Mouse (Mus musculus) limb, embryonic 15.5 days (tissue): ENCODE results near the gene Col25a1. TPM values are rescaled to one million over a fixed set of nuclear protein-coding genes. Genes with fewer than 3 reads are reported as not detected.
A peak's percentile ranks its signal among the peaks of the same experiment; 100 is the strongest.

Experiments
- ATAC-seq: fragments of 200-750 bp; cut with Nextera tagmentation; 2 replicates; pipeline ENCODE4 v1.8.0; 2017; ENCODE audit warnings: low read depth, moderate TSS enrichment; ENCODE audit not compliant: insufficient number of reproducible peaks, low FRiP score, low TSS enrichment
- H3K27ac ChIP-seq: fragments of 300-500 bp; sonication (generic); 2 replicates; pipeline ENCODE4 v1.5.1; 2015; ENCODE audit warnings: moderate library complexity, mild to moderate bottlenecking, inconsistent platforms
- H3K27me3 ChIP-seq: fragments of 300-500 bp; sonication (generic); 2 replicates; pipeline ENCODE4 v1.6.1; 2015; ENCODE audit warnings: inconsistent platforms
- H3K36me3 ChIP-seq: fragments of 300-500 bp; sonication (generic); 2 replicates; pipeline ENCODE4 v1.6.1; 2015; ENCODE audit warnings: inconsistent platforms
- H3K4me1 ChIP-seq: fragments of 300-500 bp; sonication (generic); 2 replicates; pipeline ENCODE4 v1.6.1; 2015; ENCODE audit warnings: inconsistent platforms
- H3K4me2 ChIP-seq: fragments of 300-500 bp; sonication (generic); 2 replicates; pipeline ENCODE4 v1.6.1; 2015; ENCODE audit warnings: mild to moderate bottlenecking, inconsistent platforms
- H3K4me3 ChIP-seq: fragments of 300-500 bp; sonication (generic); 2 replicates; pipeline ENCODE4 v1.5.1; 2015; ENCODE audit warnings: mild to moderate bottlenecking, inconsistent platforms
- H3K9ac ChIP-seq: fragments of 300-500 bp; sonication (generic); 2 replicates; pipeline ENCODE4 v1.6.1; 2015; ENCODE audit warnings: inconsistent platforms
- H3K9me3 ChIP-seq: fragments of 300-500 bp; sonication (generic); 2 replicates; pipeline ENCODE4 v1.6.1; 2016; ENCODE audit warnings: inconsistent platforms
- WGBS: fragments of 180-500 bp; shearing (Covaris S2); methylation state at CpG from one replicate; pipeline ENCODE4 v1.1.7; 2015; 5-methylcytosine and 5-hydroxymethylcytosine counted together
- polyA plus RNA-seq: library from polyadenylated mRNA; unstranded; fragments of >200 nt; fragmentation: Nextera tagmentation; extraction: Ambion mirVana; gene quantifications from 2 replicates; pipeline ENCODE4 v1.2.1, GENCODE M21; 2015

Gene Col25a1
- polyA plus RNA-seq, 1 experiment from 2014 or later = 7.5 TPM

- H3K4me1 ChIP-seq = no peaks in the 10 kb centered on the region
- H3K9ac ChIP-seq = no peak overlapping the region
- H3K9me3 ChIP-seq = no peaks in the 10 kb centered on the region
- H3K4me2 ChIP-seq = no peak overlapping the region
- H3K36me3 ChIP-seq = no peaks in the 10 kb centered on the region
- H3K27me3 ChIP-seq = no peaks in the 10 kb centered on the region
- ATAC-seq = no peak
- H3K27ac ChIP-seq = no peak overlapping the region
- 60% methylated on average over 3 of the region's 3 CpGs for WGBS
- no peak overlapping the region for H3K4me3 ChIP-seq
Observed at GRCm38 (mm10) chr3:130332347-130332913, 201.1 kb downstream of the Col25a1 start.

- 22% methylated on average over 13 of the region's 13 CpGs for WGBS
- H3K4me1 ChIP-seq = no peaks in the 10 kb centered on the region
- H3K4me2 ChIP-seq = peak overlapping the region; percentile 31; the same call in 1 of the 2 replicates
- no peaks in the 10 kb centered on the region for H3K36me3 ChIP-seq
- H3K9ac ChIP-seq = no peak overlapping the region
- ATAC-seq = peak; percentile 48; the same call in 1 of the 2 replicates
- peak overlapping the region; percentile 14 for H3K4me3 ChIP-seq
- no peaks in the 10 kb centered on the region for H3K9me3 ChIP-seq
- peak overlapping the region; percentile 47; the same call in 1 of the 2 replicates for H3K27ac ChIP-seq
- no peaks in the 10 kb centered on the region for H3K27me3 ChIP-seq
Observed at GRCm38 (mm10) chr3:130337857-130338256, 206.6 kb downstream of the Col25a1 start.

GRCm38 (mm10) chr3:130338371-130338770, 207.1 kb downstream of the Col25a1 start:
- Histone ChIP-seq H3K9ac (no peak overlapping the region), H3K27ac (no peak overlapping the region), H3K27me3 (no peaks in the 10 kb centered on the region), H3K36me3 (no peaks in the 10 kb centered on the region), H3K4me1 (no peaks in the 10 kb centered on the region), H3K4me2 (no peak overlapping the region), H3K9me3 (no peaks in the 10 kb centered on the region), H3K4me3 (no peak overlapping the region)
- ATAC-seq = no peak
- 65% methylated on average over 3 of the region's 3 CpGs for WGBS

- H3K4me3 ChIP-seq = no peak overlapping the region
- H3K36me3 ChIP-seq = no peaks in the 10 kb centered on the region
- H3K27ac ChIP-seq = no peak overlapping the region
- WGBS = 62% methylated on average over 6 of the region's 6 CpGs
- no peak overlapping the region for H3K4me2 ChIP-seq
- no peak overlapping the region for H3K9ac ChIP-seq
- peaks cover 5% of the 10 kb centered on the region; the same call in 1 of the 2 replicates for H3K4me1 ChIP-seq
- no peaks in the 10 kb centered on the region for H3K9me3 ChIP-seq
- no peak for ATAC-seq
- no peaks in the 10 kb centered on the region for H3K27me3 ChIP-seq
Observed at GRCm38 (mm10) chr3:130350161-130350560, 218.9 kb downstream of the Col25a1 start.

- H3K4me1 ChIP-seq = 0 out of 2 replicates have a peak, but pooled peaks cover 5% of the 10 kb centered on the region
- ATAC-seq = no peak
- H3K27me3 ChIP-seq = no peaks in the 10 kb centered on the region
- no peaks in the 10 kb centered on the region for H3K36me3 ChIP-seq
- H3K27ac ChIP-seq = no peak overlapping the region
- no peak overlapping the region for H3K4me3 ChIP-seq
- H3K4me2 ChIP-seq = no peak overlapping the region
- no peaks in the 10 kb centered on the region for H3K9me3 ChIP-seq
- H3K9ac ChIP-seq = no peak overlapping the region
- 55% methylated on average over 4 of the region's 4 CpGs for WGBS
Observed at GRCm38 (mm10) chr3:130354399-130355039, 223.2 kb downstream of the Col25a1 start.

- Histone ChIP-seq H3K4me3 (no peak overlapping the region), H3K27ac (no peak overlapping the region), H3K9ac (no peak overlapping the region), H3K4me1 (0 out of 2 replicates have a peak, but pooled peaks cover 5% of the 10 kb centered on the region), H3K36me3 (no peaks in the 10 kb centered on the region), H3K4me2 (no peak overlapping the region), H3K9me3 (no peaks in the 10 kb centered on the region), H3K27me3 (no peaks in the 10 kb centered on the region)
- WGBS = 89% methylated on average over 15 of the region's 15 CpGs
- ATAC-seq = no peak
Observed at GRCm38 (mm10) chr3:130356575-130357173, 225.4 kb downstream of the Col25a1 start.

GRCm38 (mm10) chr3:130360813-130361212, 229.5 kb downstream of the Col25a1 start:
- no peak overlapping the region for H3K9ac ChIP-seq

GRCm38 (mm10) chr3:130361922-130362321, 230.6 kb downstream of the Col25a1 start:
- no peak overlapping the region for H3K27ac ChIP-seq
- WGBS = 47% methylated on average over 1 of the region's 1 CpGs
- H3K36me3 ChIP-seq = no peaks in the 10 kb centered on the region
- no peak overlapping the region for H3K4me2 ChIP-seq
- H3K4me3 ChIP-seq = no peak overlapping the region
- H3K27me3 ChIP-seq = no peaks in the 10 kb centered on the region
- no peak overlapping the region for H3K9ac ChIP-seq
- ATAC-seq = no peak
- no peaks in the 10 kb centered on the region for H3K9me3 ChIP-seq
- H3K4me1 ChIP-seq = peaks cover 1% of the 10 kb centered on the region; the same call in 1 of the 2 replicates

More at GRCm38 (mm10) chr3:130360813-130361212, 229.5 kb downstream of the Col25a1 start:
- no peak for ATAC-seq
- Histone ChIP-seq H3K4me3 (no peak overlapping the region), H3K4me2 (no peak overlapping the region), H3K9me3 (no peaks in the 10 kb centered on the region), H3K27me3 (no peaks in the 10 kb centered on the region), H3K27ac (no peak overlapping the region), H3K4me1 (no peaks in the 10 kb centered on the region), H3K36me3 (no peaks in the 10 kb centered on the region)
- WGBS = 72% methylated on average over 7 of the region's 7 CpGs

GRCm38 (mm10) chr3:130362797-130363367, 231.6 kb downstream of the Col25a1 start:
- H3K9me3 ChIP-seq = no peaks in the 10 kb centered on the region
- no peak overlapping the region for H3K27ac ChIP-seq
- no peak overlapping the region for H3K4me3 ChIP-seq
- no peak overlapping the region for H3K9ac ChIP-seq
- H3K27me3 ChIP-seq = no peaks in the 10 kb centered on the region
- H3K4me2 ChIP-seq = no peak overlapping the region
- H3K4me1 ChIP-seq = peaks cover 6% of the 10 kb centered on the region
- WGBS = 78% methylated on average over 7 of the region's 7 CpGs
- no peaks in the 10 kb centered on the region for H3K36me3 ChIP-seq
- ATAC-seq = no peak

- Histone ChIP-seq H3K4me3 (no peak overlapping the region), H3K9me3 (no peaks in the 10 kb centered on the region), H3K36me3 (no peaks in the 10 kb centered on the region), H3K27me3 (no peaks in the 10 kb centered on the region), H3K27ac (no peak overlapping the region), H3K4me2 (no peak overlapping the region), H3K4me1 (peaks cover 23% of the 10 kb centered on the region), H3K9ac (no peak overlapping the region)
- WGBS = 16% methylated on average over 8 of the region's 8 CpGs
- ATAC-seq = no peak
Observed at GRCm38 (mm10) chr3:130366917-130367610, 235.8 kb downstream of the Col25a1 start.

- no peak overlapping the region for H3K4me3 ChIP-seq
- no peaks in the 10 kb centered on the region for H3K27me3 ChIP-seq
- no peaks in the 10 kb centered on the region for H3K36me3 ChIP-seq
- no peak for ATAC-seq
- H3K9me3 ChIP-seq = no peaks in the 10 kb centered on the region
- no peak overlapping the region for H3K9ac ChIP-seq
- 88% methylated on average over 4 of the region's 4 CpGs for WGBS
- peaks cover 25% of the 10 kb centered on the region for H3K4me1 ChIP-seq
- no peak overlapping the region for H3K27ac ChIP-seq
- no peak overlapping the region for H3K4me2 ChIP-seq
Observed at GRCm38 (mm10) chr3:130368352-130368751, 237.1 kb downstream of the Col25a1 start.
